Mouse (Mus musculus) forebrain, embryonic 11.5 days (tissue): Measurements from ENCODE around the gene Cd33. TPM values are rescaled to one million over a fixed set of nuclear protein-coding genes. Genes with fewer than 3 reads are reported as not detected.

Source experiments
- ATAC-seq: fragments of 200-750 bp; cut with Nextera tagmentation; replicated peaks from 2 replicates; pipeline ENCODE4 v1.8.0; 2017; ENCODE audit warnings: moderate TSS enrichment; ENCODE audit not compliant: low FRiP score
- DNase-seq: peaks from one replicate; pipeline ENCODE4 v3.0.0-alpha.2; 2017; ENCODE audit warnings: low spot score
- H3K27ac ChIP-seq: fragments of 300-500 bp; sonication (generic); 2 replicates; pipeline ENCODE4 v1.5.1; 2014; ENCODE audit warnings: low read depth, low read length
- H3K27me3 ChIP-seq: fragments of 300-500 bp; sonication (generic); 2 replicates; pipeline ENCODE4 v1.6.1; 2014; ENCODE audit warnings: mild to moderate bottlenecking, low read length, mixed read lengths; ENCODE audit not compliant: control insufficient read depth, insufficient read depth
- H3K36me3 ChIP-seq: fragments of 300-500 bp; sonication (generic); 2 replicates; pipeline ENCODE4 v1.6.1; 2014; ENCODE audit warnings: mild to moderate bottlenecking, low read length, moderate library complexity, mixed read lengths; ENCODE audit not compliant: control insufficient read depth, insufficient read depth
- H3K4me1 ChIP-seq: fragments of 300-500 bp; sonication (generic); replicated peaks from 2 replicates; pipeline ENCODE4 v1.6.1; 2014; ENCODE audit warnings: low read length, mixed read lengths; ENCODE audit not compliant: control insufficient read depth, insufficient read depth
- H3K4me2 ChIP-seq: fragments of 300-500 bp; sonication (generic); 2 replicates; pipeline ENCODE4 v1.6.1; 2014; ENCODE audit warnings: low read depth, mild to moderate bottlenecking, low read length, moderate library complexity, mixed read lengths; ENCODE audit not compliant: severe bottlenecking
- H3K4me3 ChIP-seq: fragments of 300-500 bp; sonication (generic); 2 replicates; pipeline ENCODE4 v1.5.1; 2014; ENCODE audit warnings: low read depth, low read length
- H3K9ac ChIP-seq: fragments of 300-500 bp; sonication (generic); 2 replicates; pipeline ENCODE4 v1.6.1; 2014; ENCODE audit warnings: low read length
- H3K9me3 ChIP-seq: fragments of 300-500 bp; sonication (generic); 2 replicates; pipeline ENCODE4 v1.6.1; 2016; ENCODE audit warnings: low read length, mixed read lengths; ENCODE audit not compliant: control insufficient read depth
- WGBS: fragments of 180-500 bp; shearing (Covaris S2); extraction: QIAGEN DNeasy Blood & Tissue Kit; methylation state at CpG from one replicate; pipeline ENCODE4 v1.1.7; 2014; 5-methylcytosine and 5-hydroxymethylcytosine counted together
- polyA plus RNA-seq: library from polyadenylated mRNA; unstranded; fragments of >200 nt; fragmentation: Nextera tagmentation; extraction: Ambion mirVana; gene quantifications from 2 replicates; pipeline ENCODE4 v1.2.1, GENCODE M21; 2014

Cd33 gene
- polyA plus RNA-seq, 1 experiment from 2014 or later: 0.71 TPM

DNA sequence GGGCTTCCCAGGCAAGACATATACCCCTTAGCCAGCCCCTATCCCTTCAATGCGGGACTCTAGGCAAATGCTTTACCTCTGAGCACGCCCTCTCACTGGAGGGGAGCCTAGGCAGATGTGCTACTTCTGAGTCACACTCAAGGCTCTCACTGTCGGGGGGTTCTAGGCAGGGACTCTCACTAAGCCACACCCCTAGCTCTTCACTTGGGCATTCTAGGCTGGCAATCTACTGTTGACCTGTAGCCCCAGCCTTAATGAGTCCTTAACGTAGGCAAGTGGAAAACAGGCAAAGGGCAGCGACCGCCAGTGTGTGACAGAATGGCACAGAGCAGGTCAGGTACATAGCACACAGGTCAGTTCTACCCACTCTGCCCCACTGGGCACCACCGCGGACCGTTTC lies 53.4 kb downstream of the Cd33 start:
- H3K36me3 ChIP-seq: no peaks in the 10 kb centered on the region
- 71% methylated on average over 9 of the region's 9 CpGs for whole genome bisulfite sequencing
- DNase-seq: no peak
- H3K27ac ChIP-seq: no peak overlapping the region
- no peaks in the 10 kb centered on the region for H3K9me3 ChIP-seq
- H3K4me3 ChIP-seq: no peak overlapping the region
- no peak for ATAC-seq
- H3K27me3 ChIP-seq: no peaks in the 10 kb centered on the region
- no peak overlapping the region; the same call in 1 of the 2 replicates for H3K4me2 ChIP-seq
- no peak overlapping the region for H3K9ac ChIP-seq
- peaks cover 3% of the 10 kb centered on the region; the same call in 1 of the 2 replicates for H3K4me1 ChIP-seq

DNA sequence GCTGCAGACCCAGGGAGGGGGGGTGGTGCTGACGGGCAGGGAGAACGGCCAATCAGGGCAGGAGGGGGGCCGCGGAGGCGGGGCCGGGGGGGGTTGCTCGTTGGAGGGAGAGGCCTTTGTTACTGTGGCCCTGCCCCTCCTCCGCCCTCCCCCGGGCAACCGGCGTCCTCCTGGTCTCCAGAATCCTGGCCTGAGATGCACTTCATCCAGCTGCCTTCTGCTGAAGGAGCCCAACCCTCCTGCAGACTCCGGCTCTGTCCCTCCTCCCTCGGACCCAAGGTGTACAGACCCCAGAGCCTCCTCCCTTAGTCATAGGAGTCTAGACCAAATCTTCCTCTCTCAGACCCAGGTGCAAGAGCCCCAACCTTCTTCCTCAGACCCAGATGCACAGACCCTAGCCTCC lies 54.0 kb downstream of the Cd33 start:
- no peaks in the 10 kb centered on the region for H3K9me3 ChIP-seq
- ATAC-seq: peak; percentile 94
- 0% methylated on average over 11 of the region's 13 CpGs for WGBS
- peak; percentile 94 for DNase-seq
- peaks cover 3% of the 10 kb centered on the region; the same call in 1 of the 2 replicates for H3K4me1 ChIP-seq
- peak overlapping the region; percentile 63 for H3K4me3 ChIP-seq
- peak overlapping the region; percentile 57; the same call in 1 of the 2 replicates for H3K27ac ChIP-seq
- peak overlapping the region; percentile 78 for H3K4me2 ChIP-seq
- no peaks in the 10 kb centered on the region for H3K27me3 ChIP-seq
- H3K9ac ChIP-seq: peak overlapping the region; percentile 78
- no peaks in the 10 kb centered on the region for H3K36me3 ChIP-seq

DNA sequence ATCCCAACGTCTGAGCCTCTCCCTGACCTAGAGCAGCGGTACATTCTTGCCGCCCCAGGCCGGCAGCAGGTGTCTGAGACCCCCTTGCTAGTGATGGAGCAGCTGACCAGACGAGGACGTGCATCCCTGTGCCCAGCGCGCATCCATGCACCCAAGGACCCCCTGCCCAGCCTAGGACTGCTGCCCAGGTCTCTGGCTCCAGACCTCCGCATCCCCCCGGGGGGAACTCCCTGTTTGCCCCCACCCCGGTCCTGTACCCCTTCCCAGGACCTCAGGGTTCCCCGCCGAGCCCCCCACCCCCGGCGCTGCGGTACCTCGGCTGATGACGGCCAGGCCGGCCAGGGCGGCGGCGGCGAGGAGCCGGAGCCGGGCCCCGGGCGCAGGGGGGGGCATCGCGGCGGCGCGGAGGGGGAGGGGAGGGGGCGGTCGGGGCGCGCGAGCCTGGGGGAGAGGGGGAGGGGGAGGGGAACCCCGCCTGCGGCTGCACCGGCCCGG lies 54.5 kb downstream of the Cd33 start, which contains the start of gene Iglon5:
Gene Iglon5, minus strand, starts transcription at position 445 of the 495 bp plus-strand sequence.
- ATAC-seq (peak; percentile 66), DNase-seq (peak; percentile 68)
- H3K4me3 ChIP-seq: peak within 1 kb of the TSS; percentile 63
- peaks cover 3% of the 10 kb centered on the region; the same call in 1 of the 2 replicates for H3K4me1 ChIP-seq
- H3K27ac ChIP-seq: peak within 1 kb of the TSS; percentile 57; the same call in 1 of the 2 replicates
- no peaks in the 10 kb centered on the region for H3K27me3 ChIP-seq
- WGBS: under 1% methylated on average over 26 of the region's 41 CpGs
- H3K9ac ChIP-seq: peak within 1 kb of the TSS; percentile 78
- no peaks in the 10 kb centered on the region for H3K9me3 ChIP-seq
- H3K4me2 ChIP-seq: peak within 1 kb of the TSS; percentile 78
- no peaks in the 10 kb centered on the region for H3K36me3 ChIP-seq

DNA sequence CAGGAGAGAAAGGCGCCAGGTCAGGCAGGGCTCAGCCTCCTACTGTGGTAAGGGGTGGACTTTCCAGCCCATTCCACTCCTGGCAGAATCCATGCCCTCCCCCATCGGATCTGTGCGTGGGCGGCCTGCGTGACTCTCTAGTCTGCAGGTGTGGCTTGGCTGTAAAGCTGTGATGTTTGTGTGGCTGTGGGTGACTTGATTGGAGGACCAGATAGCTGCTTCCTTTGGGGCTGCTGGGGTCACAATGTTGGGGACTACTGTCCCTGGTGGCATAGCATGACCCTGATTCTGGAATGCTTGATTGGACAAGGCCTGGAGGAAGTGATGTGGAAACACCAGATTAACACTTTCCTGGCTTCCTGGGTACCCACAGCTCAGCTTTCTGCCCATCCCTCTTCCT lies 55.6 kb downstream of the Cd33 start:
- H3K9me3 ChIP-seq: no peaks in the 10 kb centered on the region
- ATAC-seq (no peak; the same call in 1 of the 2 replicates), DNase-seq (no peak)
- H3K9ac ChIP-seq: no peak overlapping the region
- no peaks in the 10 kb centered on the region for H3K36me3 ChIP-seq
- WGBS: 55% methylated on average over 5 of the region's 5 CpGs
- H3K4me2 ChIP-seq: peak overlapping the region; percentile 78; the same call in 1 of the 2 replicates
- no peaks in the 10 kb centered on the region for H3K27me3 ChIP-seq
- H3K4me1 ChIP-seq: peaks cover 3% of the 10 kb centered on the region; the same call in 1 of the 2 replicates
- H3K4me3 ChIP-seq: peak overlapping the region; percentile 63; the same call in 1 of the 2 replicates
- H3K27ac ChIP-seq: no peak overlapping the region

DNA sequence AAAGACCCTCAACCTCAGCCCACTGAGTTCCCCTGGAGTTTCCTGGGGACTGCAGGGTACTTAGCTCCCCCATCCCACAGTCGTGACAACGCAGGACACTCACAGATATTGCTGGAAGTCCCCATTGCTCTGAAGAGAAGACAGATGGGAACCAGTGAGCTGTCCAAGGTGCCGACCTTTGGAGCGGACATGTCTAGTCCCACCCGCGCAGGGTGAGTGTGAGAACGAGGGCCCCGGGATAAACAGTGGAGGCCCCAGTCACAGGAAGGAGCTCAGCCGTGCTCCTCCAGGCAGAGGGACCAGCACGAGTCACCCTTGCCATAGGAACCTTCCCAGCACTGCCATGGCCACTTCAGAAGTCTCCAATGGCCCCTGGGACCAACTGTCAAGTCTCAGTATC lies 61.0 kb downstream of the Cd33 start:
- H3K4me1 ChIP-seq: 0 out of 2 replicates have a peak, but pooled peaks cover 2% of the 10 kb centered on the region
- no peak overlapping the region for H3K9ac ChIP-seq
- WGBS: 24% methylated on average over 10 of the region's 10 CpGs
- no peaks in the 10 kb centered on the region for H3K36me3 ChIP-seq
- H3K27ac ChIP-seq: no peak overlapping the region
- H3K27me3 ChIP-seq: no peaks in the 10 kb centered on the region
- ATAC-seq (no peak), DNase-seq (no peak)
- no peak overlapping the region for H3K4me2 ChIP-seq
- no peak overlapping the region for H3K4me3 ChIP-seq
- no peaks in the 10 kb centered on the region for H3K9me3 ChIP-seq

DNA sequence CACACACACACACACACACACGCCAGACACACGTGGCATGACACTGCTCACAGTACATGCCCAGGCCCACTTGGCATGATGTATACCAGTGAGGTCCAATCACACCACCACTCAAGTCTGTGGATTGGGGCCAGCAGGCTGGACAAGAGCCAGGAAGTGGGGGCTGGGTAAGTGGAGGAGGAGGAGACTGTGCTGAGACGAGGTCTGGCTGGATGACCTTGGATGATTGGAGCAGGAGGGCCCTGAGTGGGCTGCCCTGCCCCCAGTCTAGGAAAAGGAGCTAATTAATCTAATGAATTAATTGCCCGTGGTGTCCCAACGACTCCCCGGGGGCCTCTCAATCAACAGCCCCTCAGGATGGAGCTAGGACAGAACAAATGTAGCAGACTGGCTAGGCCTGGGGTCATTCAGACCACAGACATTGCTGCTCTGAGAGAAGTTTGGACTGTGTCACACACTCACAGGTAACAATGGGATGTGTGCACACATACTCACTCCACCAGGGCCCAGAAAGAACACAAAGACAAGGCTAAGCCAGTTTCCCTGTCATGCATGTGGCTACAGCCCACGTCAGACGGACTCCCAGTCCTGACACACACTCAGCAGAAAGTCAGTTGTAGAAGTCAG lies 62.0 kb downstream of the Cd33 start:
- H3K9ac ChIP-seq: no peak overlapping the region
- peak; percentile 67 for ATAC-seq
- no peak overlapping the region for H3K27ac ChIP-seq
- H3K9me3 ChIP-seq: no peaks in the 10 kb centered on the region
- H3K4me1 ChIP-seq: 0 out of 2 replicates have a peak, but pooled peaks cover 2% of the 10 kb centered on the region
- no peaks in the 10 kb centered on the region for H3K36me3 ChIP-seq
- H3K4me2 ChIP-seq: no peak overlapping the region
- 49% methylated on average over 8 of the region's 8 CpGs for WGBS
- no peak overlapping the region for H3K4me3 ChIP-seq
- H3K27me3 ChIP-seq: peaks cover 9% of the 10 kb centered on the region
- no peak for DNase-seq

DNA sequence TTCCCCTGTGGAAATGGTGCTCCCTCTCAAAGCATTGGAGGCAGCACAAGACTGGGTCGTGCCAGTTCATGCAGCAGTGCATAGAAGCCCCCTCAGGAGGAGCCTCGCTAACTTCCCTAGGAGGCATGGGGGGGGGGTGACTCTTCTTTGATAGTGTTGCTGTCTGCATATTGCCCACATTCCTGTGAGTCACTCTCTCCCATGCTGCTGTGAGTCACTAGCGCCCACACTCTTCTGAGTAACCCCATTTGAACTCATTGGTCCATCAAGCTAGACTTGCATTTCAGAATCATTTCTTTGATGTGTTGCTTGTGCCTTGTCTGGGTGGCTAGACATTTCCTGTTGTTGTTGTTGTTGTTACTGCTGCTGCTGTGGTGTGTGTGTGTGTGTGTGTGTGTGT lies 63.0 kb downstream of the Cd33 start:
- no peaks in the 10 kb centered on the region for H3K9me3 ChIP-seq
- no peaks in the 10 kb centered on the region for H3K36me3 ChIP-seq
- WGBS: 73% methylated on average over 3 of the region's 3 CpGs
- no peak overlapping the region for H3K27ac ChIP-seq
- H3K27me3 ChIP-seq: peaks cover 17% of the 10 kb centered on the region
- H3K4me2 ChIP-seq: no peak overlapping the region
- no peak for ATAC-seq
- H3K4me1 ChIP-seq: 0 out of 2 replicates have a peak, but pooled peaks cover 3% of the 10 kb centered on the region
- no peak for DNase-seq
- H3K4me3 ChIP-seq: no peak overlapping the region
- H3K9ac ChIP-seq: no peak overlapping the region

DNA sequence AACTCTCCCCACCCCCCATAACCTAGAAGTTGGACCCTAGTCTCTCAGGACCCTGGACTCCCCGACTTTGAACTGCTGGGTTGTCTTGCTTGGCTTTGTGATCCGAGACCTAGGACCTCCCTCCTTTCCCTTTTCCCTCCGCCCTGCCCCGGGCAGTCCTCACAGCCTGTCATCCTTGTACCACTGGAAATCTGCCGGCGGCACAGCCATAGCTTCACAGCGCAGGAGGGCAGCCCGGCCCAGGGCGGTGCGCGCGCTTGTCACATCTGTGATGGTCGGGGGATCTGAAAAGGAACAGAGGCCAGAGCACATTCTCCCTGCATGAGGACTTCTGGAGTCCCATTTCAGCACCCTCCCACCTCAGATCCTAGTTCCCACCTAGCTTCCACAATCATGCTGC lies 67.9 kb downstream of the Cd33 start:
- Histone ChIP-seq H3K9ac (no peak overlapping the region), H3K27me3 (peaks cover 26% of the 10 kb centered on the region), H3K4me3 (no peak overlapping the region), H3K4me1 (0 out of 2 replicates have a peak, but pooled peaks cover 1% of the 10 kb centered on the region), H3K9me3 (no peaks in the 10 kb centered on the region), H3K27ac (no peak overlapping the region), H3K36me3 (no peaks in the 10 kb centered on the region), H3K4me2 (no peak overlapping the region)
- no peak for DNase-seq
- ATAC-seq: peak; percentile 42; the same call in 1 of the 2 replicates
- 6% methylated on average over 13 of the region's 13 CpGs for WGBS
